Mouse (Mus musculus): ENCODE measurements around the gene Col9a3. TPM values are rescaled to one million over a fixed set of nuclear protein-coding genes. Genes with fewer than 3 reads are reported as not detected.

Gene Col9a3
- polyA plus RNA-seq (2015; fragmentation: Nextera tagmentation; extraction: Ambion mirVana) = 57.3 and 76.3 TPM in 2 replicates

DNA sequence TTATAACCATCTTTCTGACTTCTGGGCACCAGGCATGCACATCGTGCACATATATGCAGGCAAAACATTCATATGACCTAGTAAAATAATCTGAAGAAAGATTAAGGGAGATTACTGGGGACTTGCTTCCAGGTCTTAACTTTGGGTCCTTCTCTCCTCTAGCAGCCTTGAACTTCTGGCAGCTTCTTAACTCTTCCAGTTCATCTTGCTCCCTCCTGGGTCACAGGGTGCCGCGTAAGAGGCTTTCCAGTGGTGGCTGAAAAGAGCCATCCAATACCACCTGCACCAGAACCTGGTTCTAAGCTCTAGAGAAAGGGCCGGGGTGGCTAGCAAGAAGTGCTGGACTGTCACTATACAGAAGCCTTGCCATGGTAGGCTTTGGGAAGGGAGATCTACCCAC lies at the start of gene Col9a3:
TSS of gene Col9a3 (plus strand) at position 301 of the 400 bp plus-strand sequence.

GRCm38 (mm10) chr2:180581002-180581401 lies 16.6 kb upstream of the Col9a3 start, which contains the start of gene Mrgbp:
TSS of gene Mrgbp (plus strand) at chr2:180581304.

GRCm38 (mm10) chr2:180589123-180589831 lies 8.3 kb upstream of the Col9a3 start, which contains the start of gene Ogfr:
TSS of gene Ogfr (plus strand) at chr2:180589245.

GRCm38 (mm10) chr2:180642555-180643260 lies 45.1 kb downstream of the Col9a3 start, which contains the start of gene Tcfl5:
TSS of gene Tcfl5 (minus strand) at chr2:180642708.

Other genes with a start within 250 kb of the Col9a3 start
- 2.8 and 3.0 TPM in 2 replicates for gene Slco4a1, start 141.5 kb upstream of the Col9a3 start, polyA plus RNA-seq (2015; fragmentation: Nextera tagmentation; extraction: Ambion mirVana)
- 3.3 and 3.4 TPM in 2 replicates for gene Ntsr1, start 97.8 kb upstream of the Col9a3 start, polyA plus RNA-seq (2015; fragmentation: Nextera tagmentation; extraction: Ambion mirVana)
- gene Mrgbp, start 16.5 kb upstream of the Col9a3 start, polyA plus RNA-seq (2015; fragmentation: Nextera tagmentation; extraction: Ambion mirVana) = 26.4 and 30.6 TPM in 2 replicates
- 70.0 and 75.2 TPM in 2 replicates for gene Ogfr, start 8.5 kb upstream of the Col9a3 start, polyA plus RNA-seq (2015; fragmentation: Nextera tagmentation; extraction: Ambion mirVana)
- gene Tcfl5, start 44.9 kb downstream of the Col9a3 start, polyA plus RNA-seq (2015; fragmentation: Nextera tagmentation; extraction: Ambion mirVana) = 0.80 and 2.1 TPM in 2 replicates
- gene Dido1, start 112.2 kb downstream of the Col9a3 start, polyA plus RNA-seq (2015; fragmentation: Nextera tagmentation; extraction: Ambion mirVana) = 23.4 and 27.4 TPM in 2 replicates
- 48.2 and 50.1 TPM in 2 replicates for gene Gid8, start 112.3 kb downstream of the Col9a3 start, polyA plus RNA-seq (2015; fragmentation: Nextera tagmentation; extraction: Ambion mirVana)
- gene Slc17a9, start 127.5 kb downstream of the Col9a3 start, polyA plus RNA-seq (2015; fragmentation: Nextera tagmentation; extraction: Ambion mirVana) = 0.31 TPM in 2 replicates
- gene Bhlhe23, start 179.1 kb downstream of the Col9a3 start, polyA plus RNA-seq (2015; fragmentation: Nextera tagmentation; extraction: Ambion mirVana) = 0.76 and 0.84 TPM in 2 replicates

Measured in neural tube, postnatal 0 days (tissue).